Mouse (Mus musculus): Measurements from ENCODE around the gene Zfp865. TPM values are rescaled to one million over a fixed set of nuclear protein-coding genes. Genes with fewer than 3 reads are reported as not detected.
"Not testable (repeated sequence)": the region's sequence is repeated elsewhere in the genome, so short reads cannot be mapped to it uniquely, and the experiment has no call there.

The Zfp865 gene
- polyA plus RNA-seq, 1 experiment from 2014 or later = 3.4 TPM

DNA sequence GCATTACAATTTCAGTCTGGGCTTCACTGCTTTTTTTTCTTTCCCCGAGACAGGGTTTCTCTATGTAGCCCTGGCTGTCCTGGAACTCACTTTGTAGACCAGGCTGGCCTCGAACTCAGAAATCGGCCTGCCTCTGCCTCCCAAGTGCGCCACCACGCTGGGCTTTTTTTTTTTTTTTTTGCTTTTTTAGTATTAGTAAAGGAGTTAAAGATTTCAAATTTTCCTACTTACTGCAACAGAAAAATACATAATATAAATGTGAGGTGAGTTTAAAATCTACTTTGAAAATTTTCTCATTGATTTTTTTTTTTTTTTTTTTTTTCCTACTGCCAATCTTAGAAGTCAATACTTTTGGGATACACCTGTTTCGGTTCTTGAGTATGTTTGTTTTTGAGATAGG, 44.7 kb downstream of the Zfp865 start:
- no peak overlapping the region for H3K4me3 ChIP-seq (ENCODE audit: low read depth, low read length)

DNA sequence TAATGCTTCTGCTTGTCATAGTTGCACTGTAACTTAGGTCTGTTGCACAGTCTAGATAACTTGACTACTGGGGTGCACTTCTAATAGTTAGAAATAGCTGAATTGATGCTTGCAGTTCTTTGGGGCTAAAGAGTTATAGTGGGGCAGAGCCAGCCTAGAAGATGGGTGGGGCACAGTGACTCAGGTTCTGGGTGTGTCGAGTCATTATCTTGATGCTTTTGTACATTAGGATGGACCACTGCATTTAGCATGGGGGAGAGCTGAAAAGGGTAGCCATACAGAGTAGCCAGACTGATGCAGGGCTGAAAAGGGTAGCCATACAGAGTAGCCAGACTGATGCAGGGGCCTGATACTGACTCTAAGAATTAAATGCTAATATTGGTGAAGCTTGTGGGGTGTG, 53.4 kb downstream of the Zfp865 start:
- H3K4me2 ChIP-seq (replicated peaks; ENCODE audit: low read depth, low read length) = no peak overlapping the region
- TF ChIP-seq EP300 (IDR thresholded peaks at IDR 0.05) (no peak), CTCF (IDR thresholded peaks at IDR 0.05) (no peak)
- no peak overlapping the region for H3K4me3 ChIP-seq (ENCODE audit: low read depth, low read length)
- H3K36me3 ChIP-seq (ENCODE audit: insufficient read depth, low read length) = peaks cover 45% of the 10 kb centered on the region
- H3K9ac ChIP-seq (replicated peaks; ENCODE audit: low read depth) = no peak overlapping the region
- H3K9me3 ChIP-seq (ENCODE audit: low read length) = no peaks in the 10 kb centered on the region
- ATAC-seq = no peak
- no peaks in the 10 kb centered on the region for H3K27me3 ChIP-seq (replicated peaks; ENCODE audit: insufficient read depth, low read length)
- H3K4me1 ChIP-seq (ENCODE audit: insufficient read depth, low read depth, low read length) = no peaks in the 10 kb centered on the region
- no peak for DNase-seq (ENCODE audit: low spot score)
- WGBS = 69% methylated on average over 1 of the region's 1 CpGs
- H3K27ac ChIP-seq (ENCODE audit: low read length) = no peak overlapping the region

More for the DNA sequence above, 44.7 kb downstream of the Zfp865 start:
- TF ChIP-seq EP300 (IDR thresholded peaks at IDR 0.05) (no peak), CTCF (IDR thresholded peaks at IDR 0.05) (no peak)
- H3K27me3 ChIP-seq (replicated peaks; ENCODE audit: insufficient read depth, low read length) = no peaks in the 10 kb centered on the region
- DNase-seq (ENCODE audit: low spot score) (no peak), ATAC-seq (no peak)
- H3K36me3 ChIP-seq (ENCODE audit: insufficient read depth, low read length) = peaks cover 5% of the 10 kb centered on the region; the same call in 1 of the 2 replicates
- no peak overlapping the region for H3K4me2 ChIP-seq (replicated peaks; ENCODE audit: low read depth, low read length)
- H3K9me3 ChIP-seq (ENCODE audit: low read length) = no peaks in the 10 kb centered on the region
- peaks cover 11% of the 10 kb centered on the region; the same call in 1 of the 2 replicates for H3K4me1 ChIP-seq (ENCODE audit: insufficient read depth, low read depth, low read length)
- H3K27ac ChIP-seq (ENCODE audit: low read length) = no peak overlapping the region
- H3K9ac ChIP-seq (replicated peaks; ENCODE audit: low read depth) = no peak overlapping the region
- 93% methylated on average over 6 of the region's 6 CpGs for WGBS

DNA sequence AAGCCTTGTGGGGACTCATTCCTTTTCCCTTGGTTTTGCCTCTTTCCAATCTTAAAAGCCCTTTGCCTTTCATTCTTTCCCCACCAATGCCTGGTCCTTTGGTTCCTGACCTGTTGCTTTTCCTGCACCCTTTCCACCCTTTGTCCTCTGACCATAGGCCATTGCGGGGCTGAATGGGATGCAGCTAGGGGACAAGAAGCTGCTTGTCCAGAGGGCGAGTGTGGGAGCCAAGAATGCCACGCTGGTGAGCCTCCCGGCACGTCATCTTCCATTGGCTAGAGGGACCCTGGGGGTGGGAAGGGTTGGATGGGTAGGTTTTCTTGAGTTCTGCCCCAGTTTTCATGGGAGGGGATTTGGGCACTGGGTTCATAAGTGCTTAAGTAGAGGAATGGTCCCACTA, 54.8 kb downstream of the Zfp865 start:
- Histone ChIP-seq H3K27me3 (replicated peaks; ENCODE audit: insufficient read depth, low read length) (no peaks in the 10 kb centered on the region), H3K27ac (ENCODE audit: low read length) (no peak overlapping the region), H3K4me2 (replicated peaks; ENCODE audit: low read depth, low read length) (no peak overlapping the region), H3K36me3 (ENCODE audit: insufficient read depth, low read length) (peaks cover 45% of the 10 kb centered on the region), H3K4me3 (ENCODE audit: low read depth, low read length) (no peak overlapping the region), H3K9ac (replicated peaks; ENCODE audit: low read depth) (no peak overlapping the region), H3K9me3 (ENCODE audit: low read length) (no peaks in the 10 kb centered on the region), H3K4me1 (ENCODE audit: insufficient read depth, low read depth, low read length) (no peaks in the 10 kb centered on the region)
- TF ChIP-seq EP300 (IDR thresholded peaks at IDR 0.05) = no peak
- no peak for TF ChIP-seq CTCF (IDR thresholded peaks at IDR 0.05)
- WGBS = 91% methylated on average over 5 of the region's 5 CpGs
- ATAC-seq = no peak
- DNase-seq (ENCODE audit: low spot score) = no peak

GRCm38 (mm10) chr7:5076931-5077330, 56.8 kb downstream of the Zfp865 start:
- Histone ChIP-seq H3K36me3 (ENCODE audit: insufficient read depth, low read length) (peaks cover 34% of the 10 kb centered on the region; the same call in 1 of the 2 replicates), H3K9ac (replicated peaks; ENCODE audit: low read depth) (no peak overlapping the region), H3K4me2 (replicated peaks; ENCODE audit: low read depth, low read length) (no peak overlapping the region), H3K4me1 (ENCODE audit: insufficient read depth, low read depth, low read length) (peaks cover 7% of the 10 kb centered on the region), H3K4me3 (ENCODE audit: low read depth, low read length) (no peak overlapping the region), H3K27me3 (replicated peaks; ENCODE audit: insufficient read depth, low read length) (no peaks in the 10 kb centered on the region), H3K27ac (ENCODE audit: low read length) (no peak overlapping the region), H3K9me3 (ENCODE audit: low read length) (no peaks in the 10 kb centered on the region)
- 82% methylated on average over 2 of the region's 2 CpGs for WGBS
- DNase-seq (ENCODE audit: low spot score) = no peak
- ATAC-seq = no peak
- TF ChIP-seq CTCF (IDR thresholded peaks at IDR 0.05) = no peak
- no peak for TF ChIP-seq EP300 (IDR thresholded peaks at IDR 0.05)

GRCm38 (mm10) chr7:5079365-5080009, 59.3 kb downstream of the Zfp865 start:
- Histone ChIP-seq H3K9ac (replicated peaks; ENCODE audit: low read depth) (0 out of 2 replicates have a peak overlapping the region, but pooled peaks have one; percentile 34), H3K36me3 (ENCODE audit: insufficient read depth, low read length) (peaks cover 16% of the 10 kb centered on the region; the same call in 1 of the 2 replicates), H3K27ac (ENCODE audit: low read length) (peak overlapping the region; percentile 90), H3K4me2 (replicated peaks; ENCODE audit: low read depth, low read length) (peak overlapping the region; percentile 70), H3K4me3 (ENCODE audit: low read depth, low read length) (peak overlapping the region; percentile 69)
- H3K9me3 ChIP-seq (ENCODE audit: low read length); H3K4me1 ChIP-seq (ENCODE audit: insufficient read depth, low read depth, low read length); DNase-seq (ENCODE audit: low spot score); ATAC-seq; H3K27me3 ChIP-seq (replicated peaks; ENCODE audit: insufficient read depth, low read length): not testable (repeated sequence)
- 22% methylated on average over 7 of the region's 13 CpGs for WGBS

DNA sequence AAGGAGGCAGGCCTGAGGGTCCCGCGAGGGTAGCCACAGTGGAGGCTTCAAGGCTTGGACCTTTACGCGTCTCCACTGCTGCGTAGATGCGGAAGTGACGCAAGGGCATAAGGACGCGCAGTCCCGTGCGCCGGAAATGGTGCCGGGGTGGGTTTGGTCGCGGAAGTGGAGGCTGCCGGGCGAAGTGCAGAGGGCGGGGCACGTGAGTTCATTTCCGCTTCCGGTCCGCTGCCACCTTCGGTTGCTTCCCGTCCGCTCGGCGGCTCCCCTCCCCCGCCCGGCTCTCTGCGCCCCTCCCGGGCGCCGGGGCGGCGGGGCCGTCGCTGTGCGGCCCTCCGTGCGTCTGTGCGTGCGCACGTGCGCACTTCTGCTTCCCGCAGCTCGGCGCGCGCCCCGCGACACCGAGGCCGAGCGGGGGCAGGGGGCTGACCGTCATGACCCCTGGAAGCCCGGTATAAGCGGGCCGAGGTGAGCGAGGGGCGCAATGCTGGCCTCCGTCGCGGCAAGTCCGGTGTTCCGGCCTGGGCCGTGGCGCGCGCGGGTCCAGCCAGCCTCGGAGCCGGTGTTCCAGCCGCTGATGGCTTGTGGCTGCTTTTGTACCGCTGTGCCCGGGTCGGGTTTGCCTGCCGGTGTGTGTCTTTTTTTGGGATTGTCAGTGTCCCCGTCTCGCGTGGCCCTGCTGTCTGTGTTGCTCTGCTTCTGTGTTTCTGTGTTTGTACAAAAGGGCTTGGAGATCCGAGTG, 60.0 kb downstream of the Zfp865 start, which contains the start of gene Epn1:
Epn1 (plus strand) TSS at position 226 of the 742 bp plus-strand sequence.
- Histone ChIP-seq H3K4me2 (replicated peaks; ENCODE audit: low read depth, low read length) (peak within 1 kb of the TSS; percentile 70), H3K27ac (ENCODE audit: low read length) (peak within 1 kb of the TSS; percentile 90), H3K36me3 (ENCODE audit: insufficient read depth, low read length) (peaks cover 21% of the 10 kb centered on the region; the same call in 1 of the 2 replicates), H3K4me1 (ENCODE audit: insufficient read depth, low read depth, low read length) (peaks cover 7% of the 10 kb centered on the region), H3K9me3 (ENCODE audit: low read length) (no peaks in the 10 kb centered on the region), H3K4me3 (ENCODE audit: low read depth, low read length) (peak within 1 kb of the TSS; percentile 69), H3K27me3 (replicated peaks; ENCODE audit: insufficient read depth, low read length) (no peaks in the 10 kb centered on the region), H3K9ac (replicated peaks; ENCODE audit: low read depth) (peak within 1 kb of the TSS; percentile 79)
- ATAC-seq = peak; percentile 99
- peak; percentile 99 for DNase-seq (ENCODE audit: low spot score)
- WGBS = under 1% methylated on average over 43 of the region's 81 CpGs
- TF ChIP-seq EP300 (IDR thresholded peaks at IDR 0.05) = peak; percentile 22; the same call in 1 of the 2 replicates
- no peak for TF ChIP-seq CTCF (IDR thresholded peaks at IDR 0.05)

Measured in lung, postnatal 0 days (tissue).